Mouse (Mus musculus): ENCODE results near the gene Rapgef4.

Gene Rapgef4

DNA sequence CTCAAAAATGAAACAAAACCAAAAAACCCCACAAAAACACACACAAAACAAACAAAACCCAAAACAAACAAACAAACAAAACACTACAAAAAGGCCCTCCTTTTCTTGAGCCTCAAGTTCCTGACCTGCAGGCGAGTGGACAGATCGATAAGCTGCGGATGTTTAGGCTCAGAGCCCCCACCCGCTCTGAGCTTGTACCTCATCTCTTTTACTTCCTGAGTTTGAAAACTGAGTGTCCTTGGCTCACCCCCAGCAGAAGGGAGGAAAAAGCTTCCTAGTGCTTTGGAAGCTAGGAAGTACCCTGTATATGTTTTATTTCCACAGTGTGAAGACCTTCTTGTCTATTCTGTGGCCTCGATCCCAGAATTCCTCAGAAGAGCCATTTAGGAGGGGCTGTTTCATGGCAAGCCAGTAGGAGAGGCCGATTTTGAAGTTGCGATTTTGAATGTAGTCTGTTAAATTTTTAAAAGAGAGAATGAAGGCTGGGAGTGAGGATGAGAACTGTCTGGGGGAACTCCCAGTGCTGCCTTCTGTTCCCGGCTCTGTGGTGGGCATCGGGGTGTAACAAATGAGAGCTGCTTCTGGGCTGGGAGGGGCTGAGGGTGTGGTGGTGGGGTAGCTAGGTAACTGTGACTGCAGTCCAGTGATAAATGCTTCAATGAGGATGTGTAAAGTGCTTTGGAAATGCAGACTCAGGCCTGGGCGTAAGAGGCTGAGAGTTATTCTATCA, 2.0 kb downstream of the Rapgef4 start:
- DNase-seq (ENCODE audit: low read depth, low spot score), result no peak

- DNase-seq (ENCODE audit: low read depth, low spot score), result no peak
Measured at GRCm38 (mm10) chr2:71985730-71986129, 4.7 kb downstream of the Rapgef4 start.

- no peak for DNase-seq (ENCODE audit: low read depth, low spot score)
Measured at GRCm38 (mm10) chr2:71986276-71986848, 5.3 kb downstream of the Rapgef4 start.

DNA sequence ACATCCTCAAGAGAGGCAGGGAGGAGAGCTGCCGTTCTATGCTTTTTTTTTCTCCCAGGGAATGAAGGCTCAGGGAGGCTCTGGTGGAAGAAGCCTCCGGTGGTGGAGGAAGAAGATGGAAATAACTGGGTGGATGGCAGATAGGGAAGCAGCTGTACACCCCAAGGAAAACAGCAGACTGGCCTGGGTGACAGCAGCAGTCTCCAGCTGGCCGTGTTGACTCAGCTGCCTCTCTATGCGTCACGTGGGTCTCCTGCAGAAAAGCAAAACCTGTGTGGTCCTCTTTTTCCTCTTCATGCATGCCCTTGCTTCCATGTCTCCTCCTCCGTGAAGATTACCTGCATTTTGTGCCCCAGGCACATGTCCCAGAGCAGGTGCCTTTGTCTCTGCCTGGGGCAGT, 7.5 kb downstream of the Rapgef4 start:
- DNase-seq (ENCODE audit: low read depth, low spot score), result no peak

DNA sequence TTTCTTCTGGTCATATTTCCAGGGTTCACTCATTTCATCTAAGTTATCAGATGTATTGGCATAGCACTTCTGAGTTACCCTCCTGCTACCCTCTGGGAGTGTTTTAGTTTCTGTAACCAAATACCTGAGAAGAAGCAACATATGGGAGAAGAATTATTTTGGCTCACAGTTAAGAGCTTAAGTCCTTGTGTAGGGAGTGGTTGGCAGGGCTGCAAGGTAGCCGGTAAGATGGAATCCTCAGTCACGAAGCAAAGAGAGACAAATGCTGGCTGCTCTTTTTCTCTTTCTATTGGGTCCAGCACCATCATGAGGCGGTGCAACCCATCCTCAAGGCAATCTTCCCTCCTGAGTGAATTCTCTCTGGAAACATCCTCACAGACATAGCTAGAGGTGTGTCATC, 11.1 kb downstream of the Rapgef4 start:
- no peak for DNase-seq (ENCODE audit: low read depth, low spot score)

DNA sequence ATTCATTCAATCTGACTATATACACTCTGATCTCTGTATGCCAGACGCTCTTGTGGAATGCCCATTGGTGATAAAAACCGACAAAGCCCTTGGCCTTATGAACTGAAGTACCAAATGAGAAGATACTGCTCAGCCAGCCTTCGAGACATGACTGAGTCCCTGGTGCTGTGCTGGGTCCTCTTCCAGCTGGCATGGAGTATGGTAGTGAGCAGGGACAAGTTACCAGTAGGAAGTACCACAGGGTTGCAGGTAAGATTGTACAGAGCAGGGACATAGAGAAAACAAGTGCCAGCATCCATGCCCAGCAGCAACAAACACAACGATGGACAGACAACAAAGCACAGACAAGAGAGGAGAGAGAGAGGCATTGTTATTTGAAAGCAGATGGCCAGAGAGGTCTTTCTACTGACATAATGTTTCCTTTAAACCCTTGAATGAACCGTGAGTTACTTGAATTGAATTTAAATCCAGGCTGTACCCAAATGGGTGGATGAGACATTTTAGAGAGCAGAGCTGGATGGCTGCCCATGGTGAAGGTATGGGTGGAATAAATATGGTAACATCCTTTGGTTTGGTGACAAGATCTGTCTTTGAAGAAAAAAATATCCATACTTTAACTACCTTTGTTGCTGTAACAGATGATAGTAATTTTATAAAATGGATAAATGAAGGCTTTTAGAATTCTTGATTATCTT, 12.8 kb downstream of the Rapgef4 start:
- DNase-seq (ENCODE audit: low read depth, low spot score), result no peak

GRCm38 (mm10) chr2:71998531-71998930, 17.5 kb downstream of the Rapgef4 start:
- DNase-seq (ENCODE audit: low read depth, low spot score), result no peak

- DNase-seq (ENCODE audit: low read depth, low spot score), result no peak
Measured at GRCm38 (mm10) chr2:72000102-72000501, 19.1 kb downstream of the Rapgef4 start.

DNA sequence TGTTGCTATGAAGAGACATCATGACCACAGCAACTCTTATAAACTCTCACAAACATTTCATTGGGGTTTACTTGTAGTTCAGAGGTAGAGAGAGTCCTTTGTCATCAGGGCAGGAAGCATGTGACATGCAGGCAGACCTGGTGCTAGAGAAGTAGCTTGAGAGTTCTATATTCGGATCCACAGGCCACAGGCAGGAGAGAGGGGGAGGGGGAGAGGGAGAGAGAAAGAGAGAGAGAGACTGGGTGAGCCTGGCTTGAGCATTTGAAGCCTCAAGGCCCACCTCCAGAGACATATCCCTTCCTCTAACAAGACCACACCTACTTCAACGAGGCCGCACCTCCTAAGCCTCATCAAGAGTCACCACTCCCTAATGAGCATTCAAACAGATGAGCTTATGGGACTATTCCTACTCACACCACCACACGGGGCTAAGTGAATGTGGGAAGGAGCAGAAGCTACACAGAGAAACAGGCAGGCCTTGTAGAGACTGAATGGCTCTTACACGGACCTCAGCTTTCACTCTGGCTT, 21.9 kb downstream of the Rapgef4 start:
- DNase-seq (ENCODE audit: low read depth, low spot score), result no peak

- no peak for DNase-seq (ENCODE audit: low read depth, low spot score)
Measured at GRCm38 (mm10) chr2:72003756-72004525, 22.9 kb downstream of the Rapgef4 start.

DNA sequence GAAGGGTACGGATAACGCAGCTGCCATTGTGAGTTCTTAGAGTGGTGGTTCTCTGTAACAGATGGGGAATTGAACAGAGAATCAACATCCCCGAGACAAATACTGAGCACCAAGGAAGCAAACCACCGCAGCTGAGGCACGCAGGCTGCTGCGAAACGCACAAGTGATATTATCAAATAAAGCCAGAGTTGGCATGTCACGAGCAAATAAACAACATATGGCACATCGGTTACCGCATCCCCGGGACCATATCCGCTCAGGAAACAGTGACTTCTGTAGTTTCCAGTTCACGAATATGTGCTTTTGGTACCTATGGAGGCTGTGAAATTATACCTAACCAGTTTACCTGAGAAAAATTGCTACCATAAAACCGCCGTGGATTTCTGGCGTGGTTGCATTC, 24.0 kb downstream of the Rapgef4 start:
- DNase-seq (ENCODE audit: low read depth, low spot score), result no peak

GRCm38 (mm10) chr2:72009446-72010218, 28.6 kb downstream of the Rapgef4 start:
- DNase-seq (ENCODE audit: low read depth, low spot score), result no peak

DNA sequence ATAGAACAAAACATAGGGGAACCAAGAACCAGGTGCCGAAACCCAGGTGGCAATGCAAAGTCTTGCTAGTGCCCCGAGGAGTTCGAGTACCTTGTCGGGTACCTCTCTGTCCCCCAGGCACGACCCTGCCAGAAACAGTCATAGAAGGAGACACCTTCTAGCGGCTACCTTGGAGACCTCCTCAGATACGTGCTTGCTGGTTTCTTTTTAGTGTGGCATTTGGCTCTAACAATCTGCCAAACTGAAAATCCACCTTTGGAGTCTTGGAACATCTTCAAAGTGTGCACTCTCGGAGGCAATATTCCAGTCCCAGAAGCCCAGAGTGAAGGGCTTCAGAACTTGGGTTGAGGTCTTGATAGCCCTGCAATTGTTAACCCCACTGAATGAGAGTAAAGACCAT, 34.3 kb downstream of the Rapgef4 start:
- DNase-seq (ENCODE audit: low read depth, low spot score), result no peak

GRCm38 (mm10) chr2:72016013-72016412, 35.0 kb downstream of the Rapgef4 start:
- no peak for DNase-seq (ENCODE audit: low read depth, low spot score)

DNA sequence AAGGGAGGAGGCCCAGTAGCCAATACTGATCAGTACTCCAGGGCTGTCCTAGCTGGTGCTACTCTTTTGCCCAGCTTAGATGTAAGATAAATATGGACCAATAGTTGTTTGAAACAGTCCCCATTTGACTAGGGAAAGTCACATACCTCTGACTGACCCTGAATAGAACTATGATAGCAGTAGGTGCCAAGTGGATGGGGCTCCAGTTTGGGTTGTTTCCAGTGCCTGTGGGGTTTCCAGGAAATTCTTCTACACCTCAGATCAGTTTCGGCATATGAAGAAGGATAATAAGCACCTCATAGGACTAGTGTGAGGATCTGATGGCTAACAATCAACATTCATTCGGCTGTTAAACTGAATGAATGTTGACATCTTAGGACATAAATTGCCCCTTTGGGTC, 36.1 kb downstream of the Rapgef4 start:
- no peak for DNase-seq (ENCODE audit: low read depth, low spot score)

- no peak for DNase-seq (ENCODE audit: low read depth, low spot score)
Measured at GRCm38 (mm10) chr2:72018736-72019135, 37.7 kb downstream of the Rapgef4 start.

DNA sequence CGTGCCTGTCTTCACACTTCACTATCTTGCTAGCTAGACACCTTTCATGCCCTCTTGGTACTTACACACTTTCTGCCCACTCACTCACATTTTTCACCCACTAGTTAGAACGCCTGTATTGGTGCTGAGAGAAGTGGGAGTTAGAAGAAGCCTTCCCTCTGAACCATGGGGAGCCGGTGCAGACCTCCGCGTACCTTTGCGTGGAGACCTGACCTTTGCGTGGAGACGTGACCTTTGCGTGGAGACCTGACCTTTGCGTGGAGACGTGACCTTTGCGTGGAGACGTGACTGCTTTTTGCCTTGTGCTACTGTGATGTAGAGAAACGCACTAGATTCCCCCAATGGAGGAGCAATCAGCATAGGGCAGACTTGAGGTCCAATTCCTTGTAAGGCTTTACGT, 39.7 kb downstream of the Rapgef4 start:
- peak; percentile 44 for DNase-seq (ENCODE audit: low read depth, low spot score)

- DNase-seq (ENCODE audit: low read depth, low spot score), result no peak
Measured at GRCm38 (mm10) chr2:72021440-72021839, 40.4 kb downstream of the Rapgef4 start.

- DNase-seq (ENCODE audit: low read depth, low spot score), result no peak
Measured at GRCm38 (mm10) chr2:72021845-72022244, 40.8 kb downstream of the Rapgef4 start.

DNA sequence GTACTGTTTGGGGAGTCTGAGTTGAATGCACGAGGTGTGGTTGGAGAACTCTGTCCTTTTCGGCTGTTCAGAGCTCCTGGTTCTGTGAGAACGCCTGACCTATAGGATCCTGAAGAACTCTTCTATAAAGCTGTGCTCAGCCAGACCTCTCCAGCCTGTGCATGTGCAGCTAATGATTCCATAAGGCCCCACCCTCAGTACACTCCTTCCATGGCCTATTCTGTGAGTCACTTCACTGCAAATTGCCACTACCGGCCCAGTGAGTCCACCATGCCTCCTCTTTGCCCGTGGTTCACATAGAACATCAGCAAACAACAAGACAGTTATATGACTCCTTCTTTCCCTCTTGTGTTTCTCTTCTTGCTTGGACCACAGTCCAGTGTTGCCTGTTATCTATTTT, 42.8 kb downstream of the Rapgef4 start:
- DNase-seq (ENCODE audit: low read depth, low spot score), result no peak

DNA sequence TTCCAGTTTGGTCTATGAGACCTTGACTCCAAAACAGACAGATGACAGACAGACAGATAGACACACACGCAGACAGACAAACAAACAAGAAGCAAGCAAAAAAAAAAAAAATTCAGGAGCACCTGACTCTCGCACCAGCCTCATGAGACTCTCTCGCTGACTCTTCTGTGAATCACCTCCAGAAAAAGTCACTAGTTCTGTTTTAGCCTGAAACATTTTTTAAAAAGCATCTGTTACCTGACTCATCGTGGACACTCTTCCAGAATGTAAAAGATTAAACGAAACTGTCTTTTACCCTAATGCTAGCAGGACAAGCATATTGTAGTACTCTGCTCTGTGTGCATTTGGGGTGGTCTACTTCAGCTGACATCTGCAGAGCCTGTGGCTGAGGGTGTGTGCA, 44.6 kb downstream of the Rapgef4 start:
- DNase-seq (ENCODE audit: low read depth, low spot score), result no peak

Measured in CD4-positive, CD25-positive, alpha-beta regulatory T cell, adult 2 months (primary cell).